Mouse (Mus musculus): ENCODE results near the gene Mboat7.
"Not testable (repeated sequence)": the region's sequence is repeated elsewhere in the genome, so short reads cannot be mapped to it uniquely, and the experiment has no call there.

DNA sequence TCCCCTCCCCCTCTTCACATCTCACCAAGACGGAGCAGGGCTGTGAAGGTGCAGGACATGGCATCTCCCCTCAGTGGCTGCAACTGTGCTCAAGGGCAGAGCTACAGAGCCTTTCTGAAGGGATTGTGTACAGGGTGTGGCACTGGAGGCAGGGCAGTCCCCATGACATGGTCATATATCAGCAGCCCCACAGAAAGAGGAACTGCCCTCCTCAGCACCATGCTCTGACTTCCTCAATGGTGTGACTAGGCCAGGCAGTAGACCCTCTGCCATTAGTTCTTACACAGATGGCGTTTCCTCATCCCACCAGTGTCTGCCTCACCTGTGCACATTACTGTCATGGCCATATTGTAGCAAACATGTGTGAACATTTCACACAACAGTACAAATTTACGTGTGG lies 26.9 kb upstream of the Mboat7 start, which contains the start of gene Pirb:
- TF ChIP-seq CTCF, EP300 (IDR thresholded peaks at IDR 0.05; ENCODE audit: low read depth): not testable (repeated sequence)

Data from liver, embryonic 14.5 days (tissue).